Mouse (Mus musculus) heart, adult 8-10 months (tissue): ENCODE data around the gene Gm49361. TPM values are rescaled to one million over a fixed set of nuclear protein-coding genes. Genes with fewer than 3 reads are reported as not detected.

ENCODE experiments used
- DNase-seq: peaks from one replicate; pipeline ENCODE4 v3.0.0; 2022; ENCODE audit warnings: low spot score
- total RNA-seq, 4 experiments: library from RNA; stranded (reverse); gene quantifications; 2 replicates each; pipeline ENCODE4 v1.2.4; 2022

The Gm49361 gene
- total RNA-seq, 4 experiments from 2014 or later: 1.6 to 2.7 (median 1.8) TPM; not detected in 1

GRCm38 (mm10) chr14:57621699-57622098 lies 124.2 kb downstream of the Gm49361 start:
- DNase-seq: no peak

- no peak for DNase-seq
Measured at GRCm38 (mm10) chr14:57620598-57621236, 125.2 kb downstream of the Gm49361 start.

GRCm38 (mm10) chr14:57619487-57619886 lies 126.4 kb downstream of the Gm49361 start:
- peak; percentile 76 for DNase-seq

- DNase-seq: no peak
Measured at GRCm38 (mm10) chr14:57617675-57618074, 128.2 kb downstream of the Gm49361 start.

GRCm38 (mm10) chr14:57616339-57616965 lies 129.5 kb downstream of the Gm49361 start:
- no peak for DNase-seq

- no peak for DNase-seq
Measured at GRCm38 (mm10) chr14:57615828-57616227, 130.1 kb downstream of the Gm49361 start.

- no peak for DNase-seq
Measured at GRCm38 (mm10) chr14:57611034-57611433, 134.9 kb downstream of the Gm49361 start.

- no peak for DNase-seq
Measured at GRCm38 (mm10) chr14:57609816-57610329, 136.0 kb downstream of the Gm49361 start.

- peak; percentile 94 for DNase-seq
Measured at GRCm38 (mm10) chr14:57607500-57607899, 138.4 kb downstream of the Gm49361 start.

- no peak for DNase-seq
Measured at GRCm38 (mm10) chr14:57606663-57607365, 139.1 kb downstream of the Gm49361 start.

GRCm38 (mm10) chr14:57593279-57593678 lies 152.6 kb downstream of the Gm49361 start:
- no peak for DNase-seq

Other genes starting within 250 kb of the Gm49361 start
- 1 to 10 TPM; 3.3 to 5.0 (median 3.8) TPM for gene Il17d, start 221.3 kb downstream of the Gm49361 start, total RNA-seq
- gene Eef1akmt1, start 174.5 kb downstream of the Gm49361 start, total RNA-seq: 10 to 100 TPM; 31.9 to 38.7 (median 35.1) TPM
- gene Xpo4, start 80.7 kb downstream of the Gm49361 start, total RNA-seq: 10 to 100 TPM; 12.0 to 14.1 (median 13.1) TPM
- 10 to 100 TPM; 24.3 to 39.2 (median 31.0) TPM for gene Lats2, start 12.3 kb upstream of the Gm49361 start, total RNA-seq
- gene Sap18, start 52.1 kb upstream of the Gm49361 start, total RNA-seq: 100 to 1,000 TPM in 1 of 4 experiments, 10 to 100 TPM in 3; 85.9 to 102 (median 91.8) TPM
- under 1 TPM in 1 of 4 experiments, not detected in 3; 0.49 TPM for gene Ska3, start 80.1 kb upstream of the Gm49361 start, total RNA-seq
- 10 to 100 TPM; 61.9 to 72.6 (median 67.9) TPM for gene Mrpl57, start 80.1 kb upstream of the Gm49361 start, total RNA-seq
- 1 to 10 TPM; 4.4 to 9.8 (median 7.4) TPM for gene Zdhhc20, start 144.2 kb upstream of the Gm49361 start, total RNA-seq